Mouse (Mus musculus): ENCODE data around the gene Tmtc2.

GRCm38 (mm10) chr10:105513777-105514322 is 60.4 kb downstream of the Tmtc2 start:
- TF ChIP-seq CTCF (IDR thresholded peaks at IDR 0.05; ENCODE audit: extremely low read depth, insufficient read depth, low read length) (no peak), POLR2A (IDR thresholded peaks at IDR 0.05; ENCODE audit: extremely low read depth, insufficient read depth, low read length) (no peak)

All from cortical plate, adult 2 months (tissue).